Mouse (Mus musculus) limb, embryonic 12.5 days (tissue): ENCODE measurements around the gene Rbm42. TPM values are rescaled to one million over a fixed set of nuclear protein-coding genes. Genes with fewer than 3 reads are reported as not detected.
A peak's percentile ranks its signal among the peaks of the same experiment; 100 is the strongest.

Source experiments
- ATAC-seq: fragments of 200-750 bp; cut with Nextera tagmentation; 2 replicates; pipeline ENCODE4 v1.8.0; 2017; ENCODE audit warnings: low read depth, moderate TSS enrichment; ENCODE audit not compliant: insufficient number of reproducible peaks, insufficient read depth, low FRiP score, low TSS enrichment
- H3K27ac ChIP-seq: fragments of 300-500 bp; sonication (generic); 2 replicates; pipeline ENCODE4 v1.5.1; 2016; ENCODE audit warnings: mild to moderate bottlenecking, moderate library complexity
- H3K27me3 ChIP-seq: fragments of 300-500 bp; sonication (generic); 2 replicates; pipeline ENCODE4 v1.6.1; 2016; ENCODE audit warnings: mild to moderate bottlenecking, moderate library complexity
- H3K36me3 ChIP-seq: fragments of 300-500 bp; sonication (generic); 2 replicates; pipeline ENCODE4 v1.6.1; 2016; ENCODE audit warnings: mild to moderate bottlenecking, moderate library complexity
- H3K4me1 ChIP-seq: fragments of 300-500 bp; sonication (generic); replicated peaks from 2 replicates; pipeline ENCODE4 v1.6.1; 2016
- H3K4me2 ChIP-seq: fragments of 300-500 bp; sonication (generic); 2 replicates; pipeline ENCODE4 v1.6.1; 2016; ENCODE audit warnings: mild to moderate bottlenecking, moderate library complexity
- H3K4me3 ChIP-seq: fragments of 300-500 bp; sonication (generic); replicated peaks from 2 replicates; pipeline ENCODE4 v1.5.1; 2016; ENCODE audit warnings: mild to moderate bottlenecking
- H3K9ac ChIP-seq: fragments of 300-500 bp; sonication (generic); replicated peaks from 2 replicates; pipeline ENCODE4 v1.6.1; 2016; ENCODE audit warnings: mild to moderate bottlenecking, moderate library complexity
- H3K9me3 ChIP-seq: fragments of 300-500 bp; sonication (generic); 2 replicates; pipeline ENCODE4 v1.6.1; 2016; ENCODE audit warnings: mild to moderate bottlenecking, moderate library complexity
- WGBS: fragments of 180-500 bp; shearing (Covaris S2); methylation state at CpG from one replicate; pipeline ENCODE4 v1.1.7; 2016; 5-methylcytosine and 5-hydroxymethylcytosine counted together
- polyA plus RNA-seq: library from polyadenylated mRNA; unstranded; fragments of >200 nt; fragmentation: Nextera tagmentation; extraction: Ambion mirVana; gene quantifications from 2 replicates; pipeline ENCODE4 v1.2.1, GENCODE M21; 2016

The Rbm42 gene
- polyA plus RNA-seq = 150 and 155 TPM in 2 replicates

DNA sequence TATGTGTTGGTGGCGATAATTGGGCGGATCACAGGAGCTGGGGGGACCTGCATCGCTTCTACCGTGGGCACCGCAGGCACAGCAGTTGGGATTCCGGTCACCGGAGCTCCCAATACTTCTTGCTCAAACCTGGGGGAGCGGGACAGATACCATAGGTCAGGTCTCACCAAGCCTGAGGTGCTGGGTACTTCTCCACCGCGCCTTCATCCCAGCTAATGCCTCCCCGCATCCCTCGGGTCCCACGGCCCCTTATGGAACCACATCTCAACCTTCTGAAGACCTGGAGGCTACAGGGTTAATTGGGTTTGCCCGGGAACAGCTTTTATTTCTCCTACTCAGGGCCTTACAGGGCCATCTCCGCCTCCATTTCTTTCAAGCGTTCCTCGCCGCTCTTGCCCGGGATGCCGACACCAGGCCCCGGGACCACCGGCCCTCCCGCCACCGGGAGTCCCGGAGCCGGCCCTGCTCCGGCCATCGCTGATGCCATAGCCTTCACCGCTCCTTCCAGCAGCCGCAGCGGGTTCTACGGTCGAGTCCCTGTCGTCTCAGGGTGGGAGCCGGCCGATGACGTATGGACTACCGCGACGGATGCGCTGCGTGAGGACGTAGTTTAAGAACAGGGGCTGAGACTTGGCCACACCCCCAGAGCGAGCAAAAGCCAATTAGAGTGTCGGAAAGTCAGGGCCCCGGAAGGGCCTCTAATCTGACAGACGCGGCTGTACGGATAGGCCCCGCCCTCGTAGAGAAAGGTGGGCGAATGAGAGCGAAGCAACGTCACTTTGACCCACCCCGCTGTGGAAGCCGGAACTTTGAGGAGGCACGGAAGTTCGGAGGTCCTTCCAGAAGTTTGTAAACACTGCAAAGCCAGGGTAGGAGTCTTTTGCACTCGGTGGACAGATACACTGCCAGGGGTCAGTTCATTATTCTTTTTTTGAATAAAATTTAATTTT, at the start of gene Rbm42:
TSS of gene Rbm42 (minus strand) at position 727 of the 950 bp plus-strand sequence.
- no peaks in the 10 kb centered on the region for H3K9me3 ChIP-seq
- peaks cover 8% of the 10 kb centered on the region for H3K4me1 ChIP-seq
- H3K36me3 ChIP-seq = peaks cover 71% of the 10 kb centered on the region
- H3K27ac ChIP-seq = 0 out of 2 replicates have a peak within 1 kb of the TSS, but pooled peaks have one; percentile 53
- WGBS = 2% methylated on average over 59 of the region's 59 CpGs
- peak; percentile 99 for ATAC-seq
- H3K9ac ChIP-seq = peak within 1 kb of the TSS; percentile 86
- H3K4me2 ChIP-seq = peak within 1 kb of the TSS; percentile 98
- H3K27me3 ChIP-seq = no peaks in the 10 kb centered on the region
- peak within 1 kb of the TSS; percentile 90 for H3K4me3 ChIP-seq

DNA sequence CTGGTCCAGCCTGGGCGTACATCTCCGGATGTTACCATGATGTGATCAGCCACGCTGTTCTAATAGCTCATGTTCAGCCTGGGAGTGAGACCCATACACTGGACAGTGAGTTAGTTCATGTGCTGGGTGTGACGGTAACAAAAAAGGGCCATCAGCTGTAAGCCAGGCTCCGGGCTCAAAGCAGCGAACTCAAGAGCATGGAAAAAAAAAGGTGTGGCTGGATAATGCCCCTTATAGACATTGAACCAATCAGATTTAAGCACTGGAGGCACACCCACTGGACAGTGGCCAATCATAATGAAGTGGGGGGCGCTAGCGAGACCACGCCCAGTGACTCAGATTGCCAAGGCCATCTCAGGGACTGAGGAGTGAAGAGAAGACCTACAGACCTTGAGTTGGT, 48.5 kb upstream of the Rbm42 start, which contains the start of gene 2200002J24Rik:
TSS of gene 2200002J24Rik (plus strand) at position 338 of the 400 bp plus-strand sequence.
- Histone ChIP-seq H3K9ac (no peak within 1 kb of the TSS), H3K4me1 (no peaks in the 10 kb centered on the region), H3K36me3 (no peaks in the 10 kb centered on the region), H3K9me3 (peaks cover 3% of the 10 kb centered on the region; the same call in 1 of the 2 replicates), H3K4me2 (no peak within 1 kb of the TSS), H3K27ac (no peak within 1 kb of the TSS), H3K27me3 (0 out of 2 replicates have a peak, but pooled peaks cover 8% of the 10 kb centered on the region), H3K4me3 (no peak within 1 kb of the TSS)
- no peak for ATAC-seq
- WGBS = 40% methylated on average over 9 of the region's 9 CpGs

DNA sequence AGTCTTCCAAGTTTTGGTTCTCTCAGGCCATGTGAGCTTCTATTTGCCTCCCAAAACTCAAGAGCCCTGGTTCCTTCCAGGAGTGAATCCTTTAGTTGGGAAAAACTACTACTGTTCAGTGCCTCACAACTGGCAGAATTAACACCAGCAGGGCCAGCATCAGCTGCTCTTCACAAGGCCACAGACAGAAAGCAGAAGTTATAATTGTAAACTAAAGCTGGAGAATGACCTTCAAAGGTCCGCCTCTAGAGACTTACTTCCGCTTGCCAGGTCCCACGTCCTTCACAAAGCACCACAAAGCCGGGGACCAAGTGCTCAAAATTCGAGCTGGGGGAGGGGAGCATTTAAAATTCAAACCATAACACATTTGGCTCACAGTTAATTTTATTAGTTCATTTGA, 48.0 kb upstream of the Rbm42 start:
- Histone ChIP-seq H3K4me1 (no peaks in the 10 kb centered on the region), H3K4me2 (no peak overlapping the region), H3K27ac (no peak overlapping the region), H3K27me3 (0 out of 2 replicates have a peak, but pooled peaks cover 8% of the 10 kb centered on the region), H3K4me3 (no peak overlapping the region), H3K9ac (no peak overlapping the region), H3K9me3 (peaks cover 3% of the 10 kb centered on the region; the same call in 1 of the 2 replicates), H3K36me3 (no peaks in the 10 kb centered on the region)
- 72% methylated on average over 5 of the region's 5 CpGs for WGBS
- no peak for ATAC-seq

DNA sequence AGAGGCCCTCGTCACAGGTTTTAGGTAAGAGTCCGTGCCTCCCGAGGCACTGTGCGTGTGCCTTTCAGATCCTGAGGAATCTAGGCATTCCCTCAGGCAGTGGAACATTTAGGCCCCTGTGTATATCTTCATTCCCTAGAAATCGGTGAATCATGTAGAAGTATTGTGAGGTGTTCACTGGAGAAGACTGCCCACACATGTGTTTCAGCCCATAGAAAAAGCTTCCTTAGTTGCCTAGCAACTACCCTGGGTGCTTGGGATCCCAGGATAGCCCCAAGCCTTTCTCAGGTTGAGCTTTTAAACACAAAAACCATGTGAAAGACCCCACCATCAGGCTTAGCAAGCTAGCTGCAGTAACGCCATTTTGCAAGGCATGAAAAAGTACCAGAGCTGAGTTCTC, 38.2 kb upstream of the Rbm42 start:
- Histone ChIP-seq H3K4me2 (no peak overlapping the region), H3K9ac (no peak overlapping the region), H3K9me3 (no peaks in the 10 kb centered on the region), H3K36me3 (no peaks in the 10 kb centered on the region), H3K27me3 (peaks cover 23% of the 10 kb centered on the region), H3K27ac (no peak overlapping the region), H3K4me1 (no peaks in the 10 kb centered on the region), H3K4me3 (no peak overlapping the region)
- ATAC-seq = no peak
- WGBS = 77% methylated on average over 6 of the region's 6 CpGs

DNA sequence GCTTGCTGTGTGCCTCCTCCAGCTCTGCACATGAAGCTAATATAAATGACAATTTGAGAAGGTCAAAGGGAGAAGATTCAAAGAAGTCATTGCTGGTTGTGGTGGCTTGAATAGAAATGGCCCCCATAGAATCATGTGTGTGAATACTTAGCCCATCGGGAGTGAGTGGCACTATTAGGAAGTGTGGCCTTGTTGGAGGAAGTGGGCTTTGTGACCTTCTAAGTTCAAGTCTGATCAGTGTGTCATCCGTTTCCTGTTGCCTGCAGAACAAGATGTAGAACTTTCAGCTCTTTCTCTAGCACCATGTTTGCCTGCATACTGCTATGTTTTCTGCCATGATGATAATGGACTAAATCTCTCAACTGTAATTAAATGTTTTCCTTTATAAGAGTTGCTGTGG, 33.3 kb upstream of the Rbm42 start:
- ATAC-seq = no peak
- 81% methylated on average over 2 of the region's 2 CpGs for WGBS
- Histone ChIP-seq H3K27ac (no peak overlapping the region), H3K4me3 (no peak overlapping the region), H3K9me3 (no peaks in the 10 kb centered on the region), H3K4me1 (no peaks in the 10 kb centered on the region), H3K9ac (no peak overlapping the region), H3K36me3 (no peaks in the 10 kb centered on the region), H3K27me3 (peaks cover 22% of the 10 kb centered on the region), H3K4me2 (no peak overlapping the region)

DNA sequence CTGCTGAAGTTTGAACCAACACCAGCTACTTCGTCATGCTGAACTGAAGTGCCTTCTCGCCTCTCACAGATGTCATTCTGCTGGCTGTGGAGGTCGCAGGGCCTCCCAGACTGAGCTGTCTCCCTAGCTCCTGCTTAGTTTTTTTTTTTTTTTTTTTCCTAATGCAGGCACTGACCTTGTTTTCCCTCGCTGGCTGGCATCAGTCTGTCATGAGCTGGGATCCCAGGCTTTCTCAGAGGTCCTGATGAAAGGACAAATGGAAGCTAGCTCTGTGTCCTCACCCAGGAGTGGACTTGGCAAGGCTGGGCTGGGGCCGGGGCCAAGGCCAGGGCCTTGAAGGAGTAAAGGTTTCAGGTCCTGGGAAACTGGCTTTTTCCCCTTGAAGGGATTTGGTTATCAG, 31.8 kb upstream of the Rbm42 start:
- H3K9me3 ChIP-seq = no peaks in the 10 kb centered on the region
- H3K4me2 ChIP-seq = no peak overlapping the region
- no peak overlapping the region for H3K4me3 ChIP-seq
- H3K27ac ChIP-seq = no peak overlapping the region
- WGBS = 64% methylated on average over 5 of the region's 5 CpGs
- H3K9ac ChIP-seq = no peak overlapping the region
- no peak for ATAC-seq
- no peaks in the 10 kb centered on the region for H3K36me3 ChIP-seq
- H3K4me1 ChIP-seq = no peaks in the 10 kb centered on the region
- peaks cover 7% of the 10 kb centered on the region for H3K27me3 ChIP-seq

DNA sequence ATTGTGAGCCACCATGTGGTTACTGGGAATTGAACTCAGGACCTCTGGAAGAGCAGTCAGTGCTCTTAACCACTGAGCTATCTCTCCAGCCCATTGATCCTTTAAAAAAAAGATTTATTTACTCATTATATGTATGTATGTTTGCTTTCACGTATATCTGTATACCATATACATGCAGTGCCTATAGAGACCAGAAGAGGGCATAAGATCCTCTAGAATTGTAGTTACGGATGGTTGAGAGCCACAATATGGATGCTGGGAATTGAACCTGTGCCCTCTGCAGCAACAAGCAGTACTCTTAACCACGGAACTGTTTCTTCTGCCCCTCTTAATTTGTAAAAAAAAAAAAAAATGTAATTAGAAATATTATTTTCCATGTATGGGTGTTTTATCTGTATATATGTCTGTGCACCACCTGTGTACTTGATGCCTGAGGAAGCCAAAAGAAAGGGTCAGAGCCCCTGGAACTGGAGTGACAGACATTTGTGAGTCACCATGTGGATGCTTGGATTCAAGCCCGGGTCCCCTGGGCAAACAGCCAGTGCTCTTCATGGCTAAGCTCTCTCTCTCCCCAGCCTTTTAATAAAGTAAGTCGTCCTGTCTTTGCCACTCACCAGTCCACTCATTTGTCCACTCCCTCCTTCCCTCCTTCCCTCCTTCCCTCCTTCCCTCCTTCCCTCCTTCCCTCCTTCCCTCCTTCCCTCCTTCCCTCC, 28.3 kb upstream of the Rbm42 start:
- no peak overlapping the region for H3K27ac ChIP-seq
- no peaks in the 10 kb centered on the region for H3K4me1 ChIP-seq
- no peaks in the 10 kb centered on the region for H3K9me3 ChIP-seq
- H3K9ac ChIP-seq = no peak overlapping the region
- no peaks in the 10 kb centered on the region for H3K36me3 ChIP-seq
- H3K4me2 ChIP-seq = no peak overlapping the region
- no peak overlapping the region for H3K4me3 ChIP-seq
- WGBS = 72% methylated on average over 5 of the region's 5 CpGs
- no peaks in the 10 kb centered on the region for H3K27me3 ChIP-seq
- no peak for ATAC-seq

DNA sequence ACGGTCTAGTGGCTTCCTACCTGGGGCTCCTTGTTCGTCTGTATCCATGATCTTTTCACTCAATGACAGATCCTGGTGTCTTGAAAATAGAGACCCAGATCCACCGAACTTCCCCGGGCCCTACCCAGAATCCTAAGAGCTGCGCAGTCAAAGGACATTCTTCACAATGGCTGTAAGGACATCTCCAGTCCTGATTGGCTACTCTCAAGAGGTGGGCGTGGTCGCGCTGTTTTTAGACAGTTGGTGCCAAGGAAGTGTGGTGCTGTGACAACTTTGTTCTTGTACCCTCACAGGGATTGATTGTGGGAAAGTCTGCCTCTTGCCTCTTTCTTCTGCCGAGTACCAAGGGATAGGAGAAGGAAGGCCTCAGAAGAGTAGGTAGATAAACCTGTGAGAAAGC, 21.4 kb upstream of the Rbm42 start, which contains the start of gene Pmis2:
TSS of gene Pmis2 (minus strand) at position 126 of the 400 bp plus-strand sequence.
- Histone ChIP-seq H3K4me1 (no peaks in the 10 kb centered on the region), H3K27me3 (no peaks in the 10 kb centered on the region; the same call in 1 of the 2 replicates), H3K36me3 (no peaks in the 10 kb centered on the region), H3K9me3 (no peaks in the 10 kb centered on the region), H3K9ac (no peak within 1 kb of the TSS), H3K4me3 (no peak within 1 kb of the TSS), H3K27ac (no peak within 1 kb of the TSS), H3K4me2 (no peak within 1 kb of the TSS)
- no peak for ATAC-seq
- 60% methylated on average over 9 of the region's 9 CpGs for WGBS

DNA sequence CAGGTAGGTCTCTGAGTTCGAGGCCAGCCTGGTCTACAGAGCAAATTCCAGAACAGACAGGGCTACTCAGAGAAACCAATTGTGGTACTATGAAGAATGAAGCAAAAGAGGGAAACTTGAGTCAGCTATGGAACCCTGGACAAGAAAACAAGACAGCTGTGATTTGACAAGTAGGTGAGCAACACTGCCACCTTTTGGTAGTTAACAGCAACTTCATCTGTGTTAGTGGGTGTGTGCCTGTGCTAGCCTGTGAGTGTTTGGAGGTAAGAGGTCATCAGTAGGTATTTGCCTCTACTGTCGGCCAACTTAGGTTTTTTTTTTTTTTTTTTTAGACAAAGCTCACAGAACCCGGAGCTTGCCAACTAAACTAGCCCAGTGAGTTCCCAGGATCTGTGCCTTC, 19.1 kb upstream of the Rbm42 start:
- Histone ChIP-seq H3K4me1 (peaks cover 6% of the 10 kb centered on the region), H3K27me3 (no peaks in the 10 kb centered on the region; the same call in 1 of the 2 replicates), H3K4me3 (no peak overlapping the region), H3K4me2 (no peak overlapping the region), H3K9me3 (no peaks in the 10 kb centered on the region), H3K27ac (no peak overlapping the region), H3K9ac (no peak overlapping the region), H3K36me3 (no peaks in the 10 kb centered on the region)
- no peak for ATAC-seq
- WGBS = 41% methylated on average over 3 of the region's 3 CpGs

DNA sequence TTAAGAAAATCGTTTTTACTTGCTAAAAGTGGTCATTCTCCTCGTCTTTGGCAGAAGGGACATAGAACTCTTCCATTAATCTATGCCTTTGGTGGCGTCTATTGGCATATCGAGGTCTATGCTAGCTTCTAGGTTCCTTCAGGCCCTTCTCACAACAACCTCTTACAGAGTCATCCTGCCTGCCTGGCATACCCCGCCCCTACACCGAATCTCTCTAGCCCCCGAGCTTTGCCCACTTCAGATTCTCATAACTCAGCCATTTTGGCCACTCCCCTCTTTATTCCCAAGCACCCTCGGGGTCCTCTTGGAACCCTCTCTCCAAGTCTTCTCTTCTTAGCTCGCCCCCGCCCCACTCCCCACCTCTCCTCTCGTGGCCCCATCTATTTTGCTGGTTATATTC, 15.2 kb upstream of the Rbm42 start:
- Histone ChIP-seq H3K4me1 (peaks cover 8% of the 10 kb centered on the region), H3K4me2 (peak overlapping the region; percentile 81), H3K9me3 (no peaks in the 10 kb centered on the region), H3K4me3 (peak overlapping the region; percentile 64), H3K27ac (peak overlapping the region; percentile 41; the same call in 1 of the 2 replicates), H3K9ac (peak overlapping the region; percentile 70), H3K36me3 (peaks cover 23% of the 10 kb centered on the region), H3K27me3 (no peaks in the 10 kb centered on the region)
- no peak; the same call in 1 of the 2 replicates for ATAC-seq
- 7% methylated on average over 11 of the region's 11 CpGs for WGBS
